Mouse (Mus musculus): ENCODE measurements at regions not wholly inside any gene's neighbourhood (a gene's known extent, or its start where the extent isn't known, plus 50 kb on each side); places are given as distances from the start of the nearest gene placed in this dataset.

- H3K9me3 ChIP-seq, result no peaks in the 10 kb centered on the region
- H3K4me3 ChIP-seq, result no peak overlapping the region
- no peak for ATAC-seq (ENCODE audit: low FRiP score, low read depth)
- no peaks in the 10 kb centered on the region for H3K36me3 ChIP-seq
- no peak overlapping the region for H3K4me2 ChIP-seq
- H3K4me1 ChIP-seq (replicated peaks), result no peaks in the 10 kb centered on the region
- H3K27me3 ChIP-seq, result no peaks in the 10 kb centered on the region
- no peak overlapping the region for H3K9ac ChIP-seq
- no peak overlapping the region for H3K27ac ChIP-seq (replicated peaks)
Observed at GRCm38 (mm10) chr6:147951642-147952041, 95.4 kb upstream of the Far2 start.

DNA sequence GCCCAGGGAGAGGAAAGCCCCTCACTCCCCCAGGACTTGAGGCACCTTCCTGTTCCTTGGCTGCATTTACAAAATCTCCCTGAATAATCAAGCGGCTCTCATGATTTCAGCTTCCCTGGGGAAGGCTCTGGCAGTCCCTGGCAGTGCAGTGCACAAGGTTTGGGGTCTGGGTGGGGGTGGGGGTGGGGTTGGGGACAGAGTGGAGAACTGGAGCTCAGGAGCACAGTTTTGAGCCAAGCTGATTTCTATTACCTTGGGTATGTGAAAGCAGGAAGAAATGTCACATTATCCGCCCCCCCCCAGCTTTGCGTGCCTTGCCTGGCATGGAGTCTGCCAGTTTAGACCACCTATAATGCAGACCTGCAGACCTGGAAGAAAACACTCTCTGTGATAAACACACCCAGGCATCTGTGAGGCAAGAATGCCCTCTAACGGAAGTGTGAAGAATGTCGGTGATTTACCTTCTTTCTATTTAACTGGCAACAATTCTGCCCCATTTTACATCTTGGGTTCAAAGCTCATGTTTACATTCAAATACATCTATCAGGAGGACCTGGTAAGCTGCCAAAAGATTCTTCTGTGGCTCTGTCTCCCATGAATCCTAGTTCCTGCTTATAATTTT lies 93.9 kb upstream of the Far2 start:
- ATAC-seq (ENCODE audit: low FRiP score, low read depth), result peak; percentile 72; the same call in 1 of the 2 replicates
- 53% methylated on average over 5 of the region's 5 CpGs for WGBS
- Histone ChIP-seq H3K27me3 (no peaks in the 10 kb centered on the region), H3K27ac (replicated peaks) (no peak overlapping the region), H3K36me3 (no peaks in the 10 kb centered on the region), H3K9ac (no peak overlapping the region), H3K4me1 (replicated peaks) (no peaks in the 10 kb centered on the region), H3K4me2 (no peak overlapping the region), H3K9me3 (no peaks in the 10 kb centered on the region), H3K4me3 (no peak overlapping the region)

GRCm38 (mm10) chr6:147953753-147954152 lies 93.3 kb upstream of the Far2 start:
- Histone ChIP-seq H3K4me2 (no peak overlapping the region), H3K4me3 (no peak overlapping the region), H3K9me3 (no peaks in the 10 kb centered on the region), H3K27me3 (no peaks in the 10 kb centered on the region), H3K27ac (replicated peaks) (no peak overlapping the region), H3K4me1 (replicated peaks) (no peaks in the 10 kb centered on the region), H3K36me3 (no peaks in the 10 kb centered on the region), H3K9ac (no peak overlapping the region)
- ATAC-seq (ENCODE audit: low FRiP score, low read depth), result no peak
- WGBS, result 83% methylated on average over 7 of the region's 7 CpGs

DNA sequence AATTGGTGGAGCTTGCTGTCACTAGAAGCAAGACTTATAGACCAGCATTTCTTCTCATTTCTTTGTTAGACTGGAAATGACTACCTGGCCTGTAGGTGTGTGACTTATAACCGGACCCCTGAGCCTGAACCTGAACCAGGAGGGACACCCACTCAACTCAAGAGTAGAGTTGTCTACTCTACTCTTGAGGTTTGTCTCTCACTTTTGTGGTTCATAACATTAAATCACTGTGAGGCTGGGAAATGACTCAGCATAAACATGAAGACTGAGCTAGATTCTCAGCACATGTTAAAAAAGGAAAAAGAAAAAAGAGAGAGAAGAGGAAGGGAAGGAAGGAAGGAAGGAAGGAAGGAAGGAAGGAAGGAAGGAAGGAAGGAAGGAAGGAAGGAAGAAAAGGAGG lies 92.8 kb upstream of the Far2 start:
- Histone ChIP-seq H3K36me3 (no peaks in the 10 kb centered on the region), H3K27me3 (no peaks in the 10 kb centered on the region), H3K27ac (replicated peaks) (no peak overlapping the region), H3K9ac (no peak overlapping the region), H3K4me1 (replicated peaks) (no peaks in the 10 kb centered on the region), H3K9me3 (no peaks in the 10 kb centered on the region), H3K4me3 (no peak overlapping the region), H3K4me2 (no peak overlapping the region)
- 96% methylated on average over 1 of the region's 1 CpGs for WGBS
- no peak for ATAC-seq (ENCODE audit: low FRiP score, low read depth)

- ATAC-seq (ENCODE audit: low FRiP score, low read depth), result peak; percentile 34; the same call in 1 of the 2 replicates
- no peaks in the 10 kb centered on the region for H3K9me3 ChIP-seq
- H3K27me3 ChIP-seq, result no peaks in the 10 kb centered on the region
- no peak overlapping the region for H3K4me3 ChIP-seq
- 69% methylated on average over 7 of the region's 7 CpGs for WGBS
- H3K36me3 ChIP-seq, result no peaks in the 10 kb centered on the region
- no peak overlapping the region for H3K9ac ChIP-seq
- no peaks in the 10 kb centered on the region for H3K4me1 ChIP-seq (replicated peaks)
- no peak overlapping the region for H3K27ac ChIP-seq (replicated peaks)
- no peak overlapping the region for H3K4me2 ChIP-seq
Observed at GRCm38 (mm10) chr6:147954967-147955830, 91.9 kb upstream of the Far2 start.

DNA sequence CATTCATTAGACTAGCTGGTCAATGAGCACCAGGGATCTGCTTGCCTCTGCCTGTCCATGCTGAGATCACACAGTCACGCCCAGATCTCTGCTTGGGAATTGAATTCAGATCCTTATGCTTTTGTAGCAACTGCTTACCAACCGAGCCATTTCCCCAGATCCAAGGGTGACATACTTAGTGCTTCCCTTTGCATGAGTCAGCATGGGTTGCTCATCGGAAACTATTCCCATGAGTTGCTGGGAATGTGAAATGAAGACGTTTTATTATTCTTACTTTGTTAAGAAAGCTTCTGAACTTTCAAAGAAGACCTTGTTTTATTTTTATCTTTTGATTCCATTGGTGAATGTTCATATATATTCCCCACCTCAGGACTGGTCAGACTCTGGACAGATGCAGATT lies 82.3 kb upstream of the Far2 start:
- no peak overlapping the region for H3K27ac ChIP-seq (replicated peaks)
- H3K4me1 ChIP-seq (replicated peaks), result no peaks in the 10 kb centered on the region
- H3K9ac ChIP-seq, result no peak overlapping the region
- H3K9me3 ChIP-seq, result no peaks in the 10 kb centered on the region
- H3K4me3 ChIP-seq, result no peak overlapping the region
- 88% methylated on average over 4 of the region's 4 CpGs for WGBS
- H3K4me2 ChIP-seq, result no peak overlapping the region
- H3K36me3 ChIP-seq, result no peaks in the 10 kb centered on the region
- ATAC-seq (ENCODE audit: low FRiP score, low read depth), result no peak
- no peaks in the 10 kb centered on the region for H3K27me3 ChIP-seq

DNA sequence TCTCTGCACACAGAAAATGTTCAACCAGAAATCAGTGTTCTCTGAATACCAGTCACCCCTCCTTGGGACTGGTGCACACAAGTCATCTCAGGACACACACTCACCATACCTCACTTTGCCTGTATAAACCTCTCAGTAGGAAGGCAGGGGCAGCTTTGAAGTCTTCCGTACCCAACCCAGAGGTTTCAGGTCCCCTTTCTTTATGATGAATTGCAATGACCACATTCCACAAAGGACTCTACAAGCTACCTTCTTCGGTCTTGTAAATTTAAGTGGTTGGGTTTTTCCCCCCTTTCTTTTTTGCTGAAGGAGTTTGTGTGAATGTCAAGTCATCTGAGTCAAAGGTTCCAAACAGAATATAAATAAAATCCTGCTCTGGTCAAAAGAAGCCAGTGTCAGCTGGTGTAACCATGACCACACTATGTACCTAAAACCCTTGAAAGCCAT lies 76.9 kb upstream of the Far2 start:
- 87% methylated on average over 2 of the region's 2 CpGs for WGBS
- no peaks in the 10 kb centered on the region for H3K9me3 ChIP-seq
- no peak overlapping the region for H3K4me2 ChIP-seq
- H3K27ac ChIP-seq (replicated peaks), result no peak overlapping the region
- no peak overlapping the region for H3K4me3 ChIP-seq
- H3K4me1 ChIP-seq (replicated peaks), result no peaks in the 10 kb centered on the region
- no peak overlapping the region for H3K9ac ChIP-seq
- H3K36me3 ChIP-seq, result no peaks in the 10 kb centered on the region
- H3K27me3 ChIP-seq, result no peaks in the 10 kb centered on the region
- no peak for ATAC-seq (ENCODE audit: low FRiP score, low read depth)

DNA sequence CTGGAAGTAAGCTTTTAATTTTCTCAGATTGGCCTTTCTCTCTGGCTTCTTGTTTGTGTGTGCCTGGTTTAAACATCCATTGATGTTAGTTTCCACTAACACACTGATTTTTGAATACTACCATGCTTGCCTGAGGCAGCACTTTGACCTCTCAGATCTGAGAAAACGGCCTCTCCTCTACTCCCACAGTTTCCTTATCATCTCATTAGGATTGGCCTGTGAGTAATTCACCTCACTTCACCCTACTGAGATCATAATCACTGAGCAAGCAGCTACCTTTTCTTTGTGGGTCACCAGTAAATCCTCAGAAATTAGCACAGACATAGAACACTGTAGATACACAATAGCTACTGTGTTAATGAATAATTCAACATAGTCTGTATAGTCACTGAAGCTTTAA lies 74.5 kb upstream of the Far2 start:
- no peaks in the 10 kb centered on the region for H3K9me3 ChIP-seq
- no peak overlapping the region for H3K9ac ChIP-seq
- H3K4me2 ChIP-seq, result no peak overlapping the region
- H3K27me3 ChIP-seq, result no peaks in the 10 kb centered on the region
- no peak overlapping the region for H3K27ac ChIP-seq (replicated peaks)
- no peaks in the 10 kb centered on the region for H3K36me3 ChIP-seq
- 62% methylated on average over 1 of the region's 1 CpGs for WGBS
- no peak overlapping the region for H3K4me3 ChIP-seq
- ATAC-seq (ENCODE audit: low FRiP score, low read depth), result no peak
- H3K4me1 ChIP-seq (replicated peaks), result no peaks in the 10 kb centered on the region

- 83% methylated on average over 2 of the region's 2 CpGs for WGBS
- no peak overlapping the region for H3K4me3 ChIP-seq
- no peaks in the 10 kb centered on the region for H3K4me1 ChIP-seq (replicated peaks)
- ATAC-seq (ENCODE audit: low FRiP score, low read depth), result no peak
- H3K27me3 ChIP-seq, result no peaks in the 10 kb centered on the region
- H3K36me3 ChIP-seq, result no peaks in the 10 kb centered on the region
- no peak overlapping the region for H3K9ac ChIP-seq
- H3K27ac ChIP-seq (replicated peaks), result no peak overlapping the region
- H3K9me3 ChIP-seq, result no peaks in the 10 kb centered on the region
- no peak overlapping the region for H3K4me2 ChIP-seq
Observed at GRCm38 (mm10) chr6:147973059-147973458, 74.0 kb upstream of the Far2 start.

- WGBS, result 91% methylated on average over 1 of the region's 1 CpGs
- Histone ChIP-seq H3K9ac (no peak overlapping the region), H3K9me3 (no peaks in the 10 kb centered on the region), H3K36me3 (no peaks in the 10 kb centered on the region), H3K4me3 (no peak overlapping the region), H3K4me1 (replicated peaks) (no peaks in the 10 kb centered on the region), H3K4me2 (no peak overlapping the region), H3K27ac (replicated peaks) (no peak overlapping the region), H3K27me3 (no peaks in the 10 kb centered on the region)
- ATAC-seq (ENCODE audit: low FRiP score, low read depth), result no peak
Observed at GRCm38 (mm10) chr6:147975917-147976316, 71.1 kb upstream of the Far2 start.

DNA sequence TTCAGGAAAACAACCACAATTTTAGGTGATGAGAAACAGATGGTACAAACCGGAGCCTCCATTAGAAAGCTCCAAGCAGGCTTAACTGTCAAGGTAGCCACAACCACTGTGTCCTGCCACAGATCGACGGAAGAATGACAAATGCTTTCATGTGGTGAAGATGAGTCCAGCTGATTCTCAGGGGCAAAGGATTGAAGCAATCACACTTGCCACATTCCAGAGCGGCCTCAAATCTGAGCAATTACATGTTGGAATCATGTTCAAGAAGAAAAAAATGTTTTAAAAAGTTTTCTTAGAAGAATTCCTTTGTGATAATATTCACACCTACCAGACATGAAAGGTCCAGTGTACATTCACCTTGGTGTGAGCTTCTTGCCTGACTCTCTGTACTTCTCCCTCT lies 57.7 kb upstream of the Far2 start:
- no peak for ATAC-seq (ENCODE audit: low FRiP score, low read depth)
- Histone ChIP-seq H3K9me3 (no peaks in the 10 kb centered on the region), H3K27me3 (no peaks in the 10 kb centered on the region), H3K4me2 (no peak overlapping the region), H3K4me3 (no peak overlapping the region), H3K27ac (replicated peaks) (no peak overlapping the region), H3K4me1 (replicated peaks) (no peaks in the 10 kb centered on the region), H3K36me3 (no peaks in the 10 kb centered on the region), H3K9ac (no peak overlapping the region)
- 89% methylated on average over 4 of the region's 4 CpGs for WGBS

All from hindbrain, embryonic 15.5 days (tissue).